Mouse (Mus musculus): ENCODE results near the gene Susd6.

Gene Susd6

DNA sequence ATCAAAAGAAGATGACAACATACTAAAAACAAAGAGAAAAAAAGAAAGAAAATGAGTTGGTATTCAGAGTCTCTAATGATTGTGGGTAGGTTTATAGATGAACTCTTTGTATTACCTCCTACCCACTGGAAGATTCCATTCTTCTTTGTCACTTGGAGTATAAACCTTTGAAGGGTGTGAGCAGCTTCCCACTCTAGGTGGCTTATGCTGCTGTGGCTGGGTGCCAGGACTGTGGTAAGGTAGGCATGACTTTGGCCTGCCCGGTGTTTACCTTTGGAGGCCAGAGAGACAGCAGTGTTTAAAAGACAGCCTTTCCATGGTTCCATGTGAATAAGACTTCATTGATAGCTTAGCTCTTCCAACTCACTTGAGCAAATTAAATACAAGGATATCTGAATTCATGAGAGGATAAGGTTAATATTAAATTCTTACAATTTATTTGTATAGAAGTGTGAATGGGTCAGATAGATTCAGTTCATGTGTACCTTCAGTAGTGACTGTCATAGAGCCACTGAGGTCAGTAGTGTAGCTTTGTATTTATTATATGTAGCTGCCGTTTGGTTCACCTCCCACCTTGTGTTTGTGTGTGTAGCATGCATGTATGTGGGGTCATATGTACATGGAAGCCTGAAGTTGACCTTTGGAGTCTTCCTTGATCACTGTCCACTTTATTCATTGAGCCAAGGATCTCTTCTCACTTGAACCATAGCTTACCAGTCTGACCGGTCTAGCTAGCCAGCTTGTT, 44.0 kb downstream of the Susd6 start:
- DNase-seq (ENCODE audit: low read depth in 1 of 2, low spot score in 2 of 2): no peak

DNA sequence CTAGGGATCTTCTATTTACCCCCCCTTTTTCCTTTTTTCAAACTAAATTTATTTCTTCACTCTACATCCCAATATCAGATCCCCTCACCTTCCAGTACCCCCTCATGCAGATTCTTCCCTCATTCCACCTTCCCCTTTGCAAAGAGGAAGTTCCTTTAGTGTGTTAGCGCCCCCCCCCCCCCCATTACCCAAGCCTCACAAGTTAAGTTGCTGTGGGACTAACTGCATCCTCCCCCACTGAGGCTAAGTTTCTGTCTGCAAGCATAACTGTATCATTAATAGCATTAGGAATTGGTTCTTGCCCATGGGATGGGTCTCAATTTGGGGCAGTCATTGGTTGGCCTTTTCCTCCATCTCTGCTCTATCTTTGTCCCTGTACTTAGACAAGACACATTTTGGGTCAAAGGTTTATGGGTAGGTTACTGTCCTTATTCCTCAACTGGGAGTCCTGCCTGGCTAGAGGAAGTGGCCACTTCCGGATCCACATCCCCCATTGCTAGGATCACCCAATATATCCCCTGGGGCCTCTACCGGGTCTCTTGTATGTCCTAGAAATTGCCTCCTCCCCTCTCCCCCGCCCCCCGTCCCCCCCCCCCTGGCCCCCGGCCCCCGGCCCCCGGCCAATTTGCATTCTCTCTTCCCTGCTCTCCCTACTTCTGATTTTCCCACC, 44.7 kb downstream of the Susd6 start:
- no peak for DNase-seq (ENCODE audit: low read depth in 1 of 2, low spot score in 2 of 2)

DNA sequence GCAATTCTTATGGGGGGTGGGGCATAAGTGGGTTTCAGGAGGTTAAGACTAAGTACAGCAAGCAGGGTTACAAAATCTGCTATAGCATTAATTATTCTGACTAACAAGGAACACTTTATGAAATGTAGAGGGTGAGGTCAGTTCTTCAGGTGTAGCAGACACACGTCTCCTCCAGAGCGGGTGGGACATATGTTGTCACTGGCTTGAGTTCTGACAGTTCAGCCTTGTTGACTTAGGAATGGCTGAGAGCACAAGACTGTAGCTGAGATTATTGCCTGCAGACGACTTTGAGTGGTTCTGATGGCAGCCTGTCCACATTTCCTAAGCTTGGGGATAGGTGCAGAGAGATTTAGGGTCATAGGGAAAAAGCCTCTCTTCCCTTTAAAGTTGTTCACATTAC, 47.3 kb downstream of the Susd6 start:
- no peak for DNase-seq (ENCODE audit: low read depth in 1 of 2, low spot score in 2 of 2)

DNA sequence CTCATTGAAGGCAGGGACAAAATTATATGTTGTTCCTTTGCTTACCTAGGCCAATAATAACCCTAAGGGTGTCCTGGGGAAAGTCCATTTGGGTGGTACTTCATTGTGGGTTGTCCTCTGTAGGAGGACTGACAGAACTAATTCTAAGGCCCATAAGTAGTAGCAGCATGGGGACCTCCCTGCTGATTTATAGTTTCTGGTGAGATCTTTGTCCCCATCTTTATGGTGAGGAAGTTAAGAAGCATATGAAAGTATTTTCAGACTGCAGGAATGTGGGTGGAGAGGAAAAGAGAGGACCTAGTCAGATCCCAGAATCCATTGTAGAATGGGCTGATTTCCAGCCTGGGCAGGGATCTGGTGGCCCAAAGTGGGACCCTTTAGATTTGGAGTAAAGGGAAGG, 48.0 kb downstream of the Susd6 start:
- no peak for DNase-seq (ENCODE audit: low read depth in 1 of 2, low spot score in 2 of 2)

DNA sequence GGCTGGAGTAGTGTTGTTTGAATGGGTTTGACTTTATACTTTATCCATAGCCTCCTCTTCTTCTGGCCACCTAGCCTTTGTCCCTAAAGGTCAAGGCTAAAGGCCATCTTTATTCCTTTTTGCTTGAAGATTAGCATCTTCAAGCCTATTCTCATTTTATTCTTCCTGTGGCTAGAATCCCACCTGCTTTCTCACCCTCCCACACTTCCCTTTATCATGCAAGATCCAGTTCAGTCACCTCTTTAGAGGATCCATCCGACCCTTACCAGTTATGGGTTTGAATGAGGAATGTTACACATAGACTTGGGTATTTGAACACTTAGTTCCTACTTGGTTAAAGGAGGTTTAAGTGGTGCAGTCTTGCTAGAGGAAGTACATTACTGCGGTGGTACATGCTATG, 48.5 kb downstream of the Susd6 start:
- DNase-seq (ENCODE audit: low read depth in 1 of 2, low spot score in 2 of 2): no peak

DNA sequence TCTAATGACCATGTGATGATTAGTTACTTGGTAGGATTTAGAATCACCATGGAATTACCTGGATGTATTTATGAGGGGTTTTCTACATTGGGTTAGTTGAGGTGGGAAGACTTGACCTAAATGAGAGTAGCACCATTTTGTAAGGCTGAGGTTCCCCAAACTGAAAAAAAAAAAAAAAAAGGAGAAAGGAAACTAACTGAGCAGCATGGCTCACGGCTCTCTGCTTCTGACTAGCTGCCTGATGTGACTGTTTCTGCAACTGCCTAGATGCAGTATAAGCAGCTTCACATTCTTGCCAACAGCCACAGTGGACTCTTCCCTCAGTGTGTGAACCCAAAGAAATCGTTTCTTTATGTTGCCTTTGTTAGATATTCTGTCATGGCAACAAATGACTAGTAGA, 49.3 kb downstream of the Susd6 start:
- DNase-seq (ENCODE audit: low read depth in 1 of 2, low spot score in 2 of 2): no peak

DNA sequence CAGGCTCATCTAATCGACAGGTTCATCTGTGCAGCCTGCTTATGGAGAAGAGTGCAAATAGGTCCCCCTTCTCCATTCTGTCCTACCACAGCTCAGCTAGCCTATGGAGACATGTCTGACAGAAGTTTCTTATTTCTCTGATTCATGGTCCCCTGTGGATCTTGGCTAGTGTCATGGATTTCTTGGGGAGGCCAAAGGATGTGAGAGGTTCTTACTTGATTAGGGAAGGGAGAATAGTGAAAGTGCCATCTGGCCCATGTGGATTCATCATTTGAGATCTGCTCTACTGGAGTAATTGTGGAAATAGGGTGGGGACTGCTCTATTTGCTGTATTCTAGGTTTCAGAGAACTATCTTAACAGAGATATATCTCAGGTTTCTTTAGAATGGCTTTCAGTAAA, 51.3 kb downstream of the Susd6 start:
- DNase-seq (ENCODE audit: low read depth in 1 of 2, low spot score in 2 of 2): no peak

DNA sequence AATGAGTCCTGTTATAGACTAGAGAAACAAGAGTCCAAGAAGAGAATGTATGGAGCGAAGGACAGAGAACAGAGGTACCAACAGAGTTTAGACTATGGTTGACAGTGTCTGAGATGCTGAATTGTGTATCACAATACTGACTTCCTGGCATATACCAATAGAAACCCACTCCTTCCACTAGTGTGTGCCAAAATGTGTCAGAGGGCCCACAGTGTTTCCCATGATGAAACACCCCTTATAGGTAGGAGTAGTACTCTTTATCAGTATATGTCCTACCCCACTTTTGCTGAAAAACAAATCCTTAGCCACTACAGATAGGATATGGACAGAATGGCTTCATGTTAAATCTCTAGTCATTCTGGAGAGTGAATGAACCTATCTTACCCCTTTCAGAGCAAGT, 52.3 kb downstream of the Susd6 start:
- no peak for DNase-seq (ENCODE audit: low read depth in 1 of 2, low spot score in 2 of 2)

DNA sequence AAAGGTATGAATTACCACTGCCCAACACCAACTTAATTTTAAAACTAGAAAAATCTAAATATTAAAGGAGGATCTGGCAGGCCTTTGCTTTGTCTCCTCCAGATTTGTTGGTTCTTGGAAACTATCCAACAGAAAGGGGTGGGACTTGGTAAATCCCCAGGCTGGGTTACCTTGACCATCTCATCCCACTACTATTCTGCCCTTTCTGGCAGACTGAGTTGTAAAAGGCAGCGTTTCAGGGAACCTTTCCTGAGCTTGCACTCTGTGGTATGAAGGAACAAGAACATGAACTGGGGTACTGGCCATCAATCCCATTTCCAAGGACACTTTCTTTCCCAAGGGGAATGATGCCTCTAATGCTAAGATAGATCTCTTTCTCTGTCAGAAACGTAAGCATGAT, 52.9 kb downstream of the Susd6 start:
- no peak for DNase-seq (ENCODE audit: low read depth in 1 of 2, low spot score in 2 of 2)

DNA sequence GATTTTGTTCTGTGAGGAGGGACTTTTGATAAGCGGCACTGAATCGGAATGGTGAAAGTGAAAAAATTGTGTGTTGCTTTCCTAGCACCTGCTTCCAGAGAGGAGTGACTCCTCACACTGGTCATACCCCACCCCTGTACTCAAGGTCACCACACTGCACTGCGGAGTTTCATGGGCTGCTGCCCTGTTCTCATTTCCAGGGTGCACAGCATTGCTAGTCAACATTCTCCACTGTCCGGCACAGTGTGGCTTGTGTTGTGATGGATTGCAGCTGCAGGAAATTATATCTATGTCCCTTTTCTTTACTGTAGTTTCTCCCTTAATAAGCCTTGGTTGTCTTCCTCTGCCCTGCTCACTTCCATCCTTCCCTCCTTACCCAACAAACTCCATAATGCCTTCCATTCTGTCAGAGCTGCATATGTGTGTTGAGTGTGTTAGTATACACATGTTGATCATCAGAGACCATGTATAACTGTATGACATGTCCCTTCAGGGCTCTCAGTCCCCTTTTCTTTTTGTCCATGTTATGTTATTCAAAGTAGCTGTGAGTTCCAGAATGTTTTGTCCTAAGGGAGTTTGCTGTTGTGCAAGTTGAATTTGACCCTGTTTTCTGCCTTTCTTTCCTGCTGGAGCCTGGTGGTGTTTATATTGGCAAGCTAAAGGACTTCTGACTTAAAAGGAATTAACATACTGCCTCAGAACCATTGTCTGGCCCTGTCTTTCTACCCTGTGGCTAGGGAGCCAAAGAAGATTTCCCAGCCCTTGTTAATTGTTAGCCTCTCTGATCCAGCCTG, 53.5 kb downstream of the Susd6 start:
- no peak for DNase-seq (ENCODE audit: low read depth in 1 of 2, low spot score in 2 of 2)

DNA sequence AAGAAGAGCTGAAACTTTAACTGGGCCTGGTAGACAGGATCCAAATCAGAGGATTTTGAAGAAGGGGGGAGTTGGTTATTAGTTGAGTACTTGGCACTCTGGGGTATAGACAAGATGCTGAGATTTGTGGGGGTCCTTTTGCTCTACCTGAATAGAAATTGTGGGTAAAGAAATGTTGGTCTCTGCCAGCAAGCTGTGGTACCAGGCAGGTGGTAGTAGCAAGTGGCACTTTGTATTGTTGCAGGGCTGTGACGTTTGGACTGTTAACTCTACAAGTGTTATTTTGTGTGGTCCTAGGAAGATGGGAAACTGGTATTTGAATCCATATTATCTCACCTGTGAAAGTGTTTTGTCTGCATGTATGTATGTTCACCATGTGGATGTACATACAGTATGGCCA, 55.6 kb downstream of the Susd6 start:
- no peak for DNase-seq (ENCODE audit: low read depth in 1 of 2, low spot score in 2 of 2)

DNA sequence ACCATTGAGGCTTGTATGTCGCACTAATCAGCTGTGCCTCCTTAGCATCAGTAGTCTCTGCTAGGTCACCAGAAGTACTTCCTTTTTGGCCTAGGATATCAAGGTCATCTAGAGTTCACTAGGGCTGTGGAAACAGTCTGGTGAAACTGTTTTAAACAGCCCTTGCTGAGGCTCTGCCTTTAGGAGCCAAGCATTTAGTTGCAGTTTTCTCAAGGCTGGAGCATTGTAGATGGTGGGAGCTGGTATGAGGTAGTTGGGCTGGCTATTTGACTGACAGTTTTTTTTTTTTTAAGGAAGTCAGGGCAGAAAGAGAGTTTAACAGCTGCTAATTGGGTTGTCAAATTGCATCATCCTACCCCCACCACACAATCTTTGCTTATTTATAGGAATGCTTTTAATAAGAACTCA, 56.6 kb downstream of the Susd6 start:
- peak; percentile 42 for DNase-seq (ENCODE audit: low read depth in 1 of 2, low spot score in 2 of 2)

DNA sequence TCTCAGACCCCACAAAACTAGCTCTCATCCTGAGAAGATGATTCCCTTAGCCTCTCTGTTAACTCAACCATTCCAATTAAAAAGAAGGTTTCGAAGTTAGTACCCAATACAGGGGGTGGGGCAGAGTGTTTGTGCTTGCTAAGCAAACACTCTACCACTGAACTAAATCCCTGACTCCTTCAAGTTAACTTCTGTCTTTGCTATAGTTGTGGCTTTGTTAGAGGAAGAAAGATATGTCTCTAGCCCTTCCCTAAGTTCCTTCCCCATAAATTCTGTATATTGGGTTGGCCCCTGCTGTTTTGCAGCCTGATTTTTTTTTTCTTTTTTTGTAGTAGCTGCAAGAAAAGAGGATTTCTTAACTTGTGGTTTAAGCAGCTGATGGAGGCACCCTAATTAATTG, 61.7 kb downstream of the Susd6 start:
- no peak for DNase-seq (ENCODE audit: low read depth in 1 of 2, low spot score in 2 of 2)

DNA sequence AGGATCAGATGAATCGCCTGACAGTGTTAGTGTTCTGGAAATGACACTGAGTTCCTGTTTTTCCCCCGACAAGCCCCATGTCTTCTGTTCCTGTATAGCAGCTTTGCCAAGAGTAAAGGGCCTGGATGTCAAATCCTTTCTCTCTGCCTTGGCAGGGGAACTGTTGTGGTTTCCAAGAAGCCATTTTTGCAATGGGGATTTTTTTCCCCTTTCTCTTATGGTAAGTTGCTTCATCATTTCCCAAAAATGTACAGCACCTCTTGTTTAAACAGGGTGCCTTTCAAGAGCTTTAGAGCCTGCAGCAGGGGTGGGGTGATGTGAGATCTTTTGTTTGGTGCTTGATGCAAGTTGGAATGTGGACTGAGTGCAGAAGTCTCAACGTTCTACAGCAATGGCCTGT, 63.4 kb downstream of the Susd6 start:
- DNase-seq (ENCODE audit: low read depth in 1 of 2, low spot score in 2 of 2): peak; percentile 33 to 34

DNA sequence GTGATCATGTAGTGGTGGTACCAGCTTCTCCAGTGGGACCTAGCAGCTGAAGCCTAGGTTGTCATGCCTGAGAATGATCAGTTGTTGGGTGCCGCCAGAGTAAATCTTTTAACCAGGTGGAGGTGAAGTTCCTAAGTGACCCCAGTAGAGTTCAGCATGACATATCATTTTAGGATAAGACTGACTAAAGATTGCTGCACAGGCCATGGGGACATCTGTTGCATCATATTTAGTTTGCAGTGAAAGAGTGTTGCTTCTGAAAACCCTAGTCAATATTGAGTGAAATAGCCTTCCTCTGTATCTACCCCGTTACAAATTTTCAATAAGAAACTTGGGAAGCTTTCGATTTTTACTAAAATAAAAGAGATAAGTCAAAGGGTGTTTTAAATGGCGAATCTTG, 64.4 kb downstream of the Susd6 start:
- DNase-seq (ENCODE audit: low read depth in 1 of 2, low spot score in 2 of 2): no peak

DNA sequence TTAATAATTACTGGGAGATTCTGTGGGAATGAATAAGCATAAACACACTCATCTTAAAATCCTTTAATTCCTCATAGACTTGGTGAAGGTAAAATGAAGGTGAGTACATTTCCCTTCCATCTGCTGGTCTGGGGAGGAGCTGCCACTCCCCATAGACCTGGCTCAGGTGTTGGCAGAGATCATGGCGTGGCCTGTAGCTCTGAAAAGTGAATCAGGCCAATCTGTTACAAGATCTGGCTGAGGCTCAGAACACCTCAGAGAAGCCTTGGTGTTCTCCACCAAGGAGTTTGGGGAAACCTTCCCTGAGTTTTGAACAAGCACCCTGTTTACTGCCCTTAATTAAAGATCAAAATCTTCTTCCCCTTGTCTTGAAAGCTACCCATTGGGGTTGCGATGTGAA, 64.8 kb downstream of the Susd6 start:
- no peak for DNase-seq (ENCODE audit: low read depth in 1 of 2, low spot score in 2 of 2)

DNA sequence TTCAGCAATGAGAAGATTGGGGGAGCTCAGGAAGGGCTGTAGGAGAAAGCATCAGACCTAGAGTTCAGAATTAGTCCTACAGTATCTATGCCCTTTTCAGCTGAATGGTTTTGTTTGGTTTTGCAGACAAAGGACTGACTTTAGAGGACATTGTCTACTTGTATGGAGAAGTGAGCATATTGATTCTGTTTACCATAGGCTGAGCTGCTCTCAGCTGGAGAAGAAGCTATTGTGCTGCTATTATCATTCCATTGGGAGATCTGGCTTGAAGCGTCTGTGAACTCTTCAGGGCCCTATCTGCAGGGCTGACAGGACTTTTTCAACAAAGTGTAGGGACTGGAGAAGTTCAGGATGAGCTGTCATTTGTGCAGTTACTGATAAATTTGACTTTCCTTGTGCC, 65.3 kb downstream of the Susd6 start:
- DNase-seq (ENCODE audit: low read depth in 1 of 2, low spot score in 2 of 2): no peak

DNA sequence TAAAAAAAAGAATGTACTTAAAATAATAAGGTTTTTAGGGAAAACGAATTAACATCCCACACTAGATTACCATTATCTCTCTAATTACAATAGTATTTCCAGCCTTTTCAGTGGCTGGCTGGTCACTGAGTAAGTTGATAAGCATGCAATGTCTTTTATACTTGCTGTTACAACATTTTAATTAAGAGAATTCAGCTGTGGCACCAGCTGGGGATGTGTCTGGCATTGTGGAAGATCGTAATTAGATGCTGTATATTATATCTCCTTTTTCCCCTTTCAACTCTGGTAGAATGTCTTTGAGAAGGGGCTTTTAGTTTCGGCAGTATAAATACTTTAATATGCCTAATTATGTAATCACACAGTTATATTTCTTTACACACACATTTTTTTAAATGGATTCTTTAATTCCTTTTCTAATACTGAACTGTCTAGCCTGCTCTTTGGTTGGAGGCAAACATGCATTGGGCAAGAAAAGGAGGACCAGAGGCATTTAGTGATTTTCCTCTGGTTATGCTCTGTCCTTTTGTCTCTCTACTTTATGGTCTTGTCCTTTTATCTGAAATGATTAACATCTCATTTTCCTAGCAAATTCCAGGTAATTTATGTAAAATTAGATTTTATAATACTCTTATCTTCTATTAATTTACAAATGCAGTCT, 67.5 kb downstream of the Susd6 start:
- DNase-seq (ENCODE audit: low read depth in 1 of 2, low spot score in 2 of 2): no peak

DNA sequence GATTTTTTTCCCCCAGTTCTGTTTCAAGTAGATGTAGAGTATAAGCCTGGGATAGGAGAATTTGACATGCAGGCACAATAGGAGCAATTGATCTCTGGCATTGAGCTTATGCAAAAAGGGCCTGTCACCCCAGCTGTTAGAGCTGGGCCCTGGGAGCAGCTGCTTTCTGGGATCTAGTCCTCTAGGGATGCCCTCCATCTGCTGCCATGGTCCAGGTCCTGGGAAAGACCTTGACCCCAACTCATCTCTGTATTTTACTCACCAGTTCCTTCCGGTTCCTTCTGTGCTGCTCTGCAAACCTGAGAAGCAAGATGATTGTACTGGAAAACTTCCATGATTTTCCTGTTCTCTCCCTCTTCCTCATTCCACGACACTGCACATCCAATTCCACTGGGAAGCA, 68.0 kb downstream of the Susd6 start:
- DNase-seq (ENCODE audit: low read depth in 1 of 2, low spot score in 2 of 2): no peak

DNA sequence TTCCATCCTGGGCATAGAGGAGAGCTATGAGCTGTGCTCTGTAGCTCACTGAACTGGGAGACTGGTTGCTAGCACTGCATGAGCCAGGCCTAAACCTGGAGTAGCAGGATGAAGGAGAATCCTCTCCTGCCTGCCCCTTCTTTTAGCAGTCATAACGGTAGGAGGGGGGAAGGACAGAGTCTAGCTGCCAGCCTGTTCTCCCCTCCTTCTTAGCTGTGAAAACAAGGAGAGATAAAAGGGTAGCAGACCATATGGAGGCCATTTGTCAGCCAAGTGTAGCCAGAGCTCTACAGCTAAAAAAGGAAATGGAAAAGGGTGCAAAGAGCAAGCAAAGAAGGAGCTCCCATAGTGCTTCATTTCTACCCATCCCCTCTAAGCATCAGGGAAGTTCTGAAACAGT, 71.6 kb downstream of the Susd6 start:
- no peak for DNase-seq (ENCODE audit: low read depth in 1 of 2, low spot score in 2 of 2)

DNA sequence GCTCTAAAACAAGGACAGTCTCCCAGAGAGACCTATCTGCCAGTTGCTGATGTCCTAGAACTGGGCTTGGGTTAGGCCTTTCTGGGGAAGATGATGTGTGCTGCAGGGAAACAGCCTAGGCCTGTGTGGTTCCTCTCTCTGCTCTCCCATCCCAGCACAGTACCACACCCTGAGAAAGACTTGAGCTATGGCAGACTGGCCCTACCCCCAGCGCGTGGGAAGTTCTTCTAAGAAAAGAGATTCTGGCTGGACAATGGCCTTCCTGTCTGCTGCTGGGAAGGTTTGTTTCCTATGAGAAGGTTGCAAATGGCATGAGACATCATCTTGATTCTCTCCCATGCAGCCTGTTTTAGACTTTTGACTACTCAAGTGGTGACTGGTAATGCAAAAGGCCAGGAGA, 73.1 kb downstream of the Susd6 start:
- DNase-seq (ENCODE audit: low read depth in 1 of 2, low spot score in 2 of 2): no peak

DNA sequence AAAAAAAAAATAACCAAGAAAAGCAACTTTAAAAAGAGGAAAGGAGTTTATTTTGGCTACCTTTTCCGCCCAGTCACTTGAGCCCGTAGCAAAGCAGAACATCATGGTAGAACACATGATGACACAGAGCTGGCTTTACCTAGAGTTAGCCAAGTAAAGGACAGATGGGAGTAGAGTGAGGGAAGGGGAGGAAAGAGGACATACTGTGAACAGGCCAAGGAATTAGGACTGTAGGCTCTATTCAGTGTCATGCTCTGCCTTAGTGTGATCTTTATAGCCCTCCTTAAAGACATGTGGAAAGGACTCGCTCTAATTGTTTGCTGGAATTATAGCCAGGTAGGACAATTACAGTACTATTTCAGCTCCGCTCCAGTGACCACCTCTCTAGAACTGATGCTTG, 74.9 kb downstream of the Susd6 start:
- DNase-seq (ENCODE audit: low read depth in 1 of 2, low spot score in 2 of 2): no peak

Data from monocyte, adult 2 months (primary cell).